Mouse (Mus musculus) lung, postnatal 0 days (tissue): ENCODE measurements around the gene Sos2.

ENCODE experiments used
- CTCF ChIP-seq: IDR thresholded peaks from 2 replicates; pipeline ENCODE4 v1.5.1; 2016; ENCODE audit warnings: antibody characterized with exemption, mild to moderate bottlenecking
- EP300 ChIP-seq: IDR thresholded peaks from 2 replicates; pipeline ENCODE4 v1.6.1; 2016; ENCODE audit warnings: antibody characterized with exemption, mild to moderate bottlenecking, control low read depth

DNA sequence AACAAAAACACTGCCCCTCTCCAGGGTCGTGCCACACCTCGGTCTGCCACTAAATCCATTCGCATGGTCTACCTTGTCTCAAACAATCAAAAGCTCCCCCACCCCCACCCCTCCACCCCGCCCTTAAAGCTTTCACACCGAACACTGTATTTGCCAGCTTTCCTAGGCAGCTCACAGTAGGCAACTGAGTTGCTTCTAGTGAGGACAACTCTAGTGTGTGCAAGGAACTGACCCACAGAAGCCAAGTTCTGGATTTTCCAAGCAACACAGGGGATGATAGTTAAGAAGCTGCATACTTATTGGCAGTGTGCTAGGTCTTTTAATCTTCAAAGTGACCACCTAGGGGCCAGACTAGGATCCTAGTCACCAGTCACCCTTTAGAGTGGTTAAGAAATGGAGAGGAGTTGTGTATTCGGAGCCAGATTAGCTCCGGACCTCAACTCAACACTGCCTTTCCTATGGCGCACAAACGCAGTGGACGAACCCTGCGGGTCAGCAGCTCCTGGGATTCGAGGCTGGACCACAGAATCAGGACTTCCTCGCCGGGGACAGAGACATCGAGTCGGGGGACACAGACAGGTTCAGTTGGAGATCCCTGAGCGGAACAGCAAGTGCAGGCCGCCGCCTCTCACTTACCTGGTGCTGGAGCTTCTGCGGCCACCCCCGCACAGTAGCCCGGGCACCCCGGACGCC lies 42.5 kb upstream of the Sos2 start:
- TF ChIP-seq EP300, result no peak
- TF ChIP-seq CTCF, result no peak
